Mouse (Mus musculus): Measurements from ENCODE around the gene Tomm34. TPM values are rescaled to one million over a fixed set of nuclear protein-coding genes. Genes with fewer than 3 reads are reported as not detected.

The Tomm34 gene
- polyA plus RNA-seq (2014; fragmentation: Nextera tagmentation; extraction: Ambion mirVana): 48.3 and 48.9 TPM in 2 replicates

DNA sequence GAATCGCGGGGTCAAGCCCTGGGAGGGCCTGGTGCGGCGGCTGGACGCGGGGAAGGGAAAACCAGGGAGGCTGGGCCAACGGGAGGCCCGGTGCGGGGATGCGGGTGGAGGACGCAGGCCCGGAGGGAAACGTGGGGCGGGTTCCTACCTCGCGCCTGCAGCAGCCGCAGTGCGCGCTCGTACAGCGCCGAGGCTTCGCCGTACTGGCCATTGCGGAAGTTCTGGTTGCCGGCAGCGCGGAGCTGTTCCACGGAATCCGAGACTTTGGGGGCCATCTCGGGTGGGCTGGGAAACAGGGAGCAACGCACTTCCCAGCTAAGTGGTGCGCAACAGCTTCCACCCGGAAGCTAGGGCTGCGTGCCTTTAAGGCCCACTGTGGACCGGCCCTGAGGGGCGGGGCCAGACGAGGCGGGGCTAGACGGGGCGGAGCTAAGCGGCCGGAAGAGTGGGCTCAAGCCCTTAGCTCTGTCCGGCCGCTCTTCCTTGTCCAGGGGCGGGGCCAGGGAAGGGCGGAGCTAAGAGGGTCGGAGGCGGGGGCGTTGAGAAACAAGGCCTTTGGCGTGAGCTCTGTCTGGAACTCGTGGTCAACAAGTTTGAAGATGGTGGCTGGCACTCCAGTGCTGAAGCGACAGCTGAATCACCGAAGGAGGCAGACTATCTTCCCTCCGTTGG, at the start of gene Tomm34:
Tomm34 (minus strand) TSS at position 405 of the 672 bp plus-strand sequence.
- peak; percentile 93 for ATAC-seq (ENCODE audit: low FRiP score)
- peaks cover 9% of the 10 kb centered on the region; the same call in 1 of the 2 replicates for H3K36me3 ChIP-seq (replicated peaks; ENCODE audit: control insufficient read depth, insufficient read depth)
- H3K9ac ChIP-seq: peak within 1 kb of the TSS; percentile 85
- H3K4me3 ChIP-seq (replicated peaks; ENCODE audit: low read length): peak within 1 kb of the TSS; percentile 95
- H3K27ac ChIP-seq: peak within 1 kb of the TSS; percentile 85
- peak; percentile 95 for DNase-seq (ENCODE audit: low spot score)
- WGBS: under 1% methylated on average over 43 of the region's 55 CpGs
- no peaks in the 10 kb centered on the region for H3K9me3 ChIP-seq (ENCODE audit: control insufficient read depth, low read length)
- H3K4me2 ChIP-seq (replicated peaks): peak within 1 kb of the TSS; percentile 88
- no peaks in the 10 kb centered on the region for H3K27me3 ChIP-seq (ENCODE audit: control insufficient read depth, insufficient read depth, low read length)
- H3K4me1 ChIP-seq (replicated peaks; ENCODE audit: control insufficient read depth, insufficient read depth, low read length): peaks cover 19% of the 10 kb centered on the region

DNA sequence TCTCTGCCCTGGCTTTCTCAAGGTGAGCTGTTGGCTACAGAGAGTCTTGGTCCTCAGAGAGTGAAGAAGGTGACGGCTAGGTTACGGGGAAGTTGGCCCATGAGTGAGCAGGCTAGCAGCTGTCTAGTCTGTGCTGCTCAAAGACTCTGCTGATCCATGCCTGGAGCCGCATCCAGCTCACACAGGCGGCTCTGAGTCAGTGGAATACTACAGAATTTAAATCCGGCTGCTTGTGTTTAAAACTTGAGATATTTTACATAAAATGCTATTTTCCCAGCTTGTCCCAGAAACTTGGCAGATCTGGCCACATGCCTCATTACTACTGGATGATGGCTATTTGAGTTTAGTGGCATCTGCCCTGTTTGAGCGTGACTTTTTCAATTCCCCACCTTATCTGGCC, 48.5 kb upstream of the Tomm34 start:
- Histone ChIP-seq H3K4me1 (replicated peaks; ENCODE audit: control insufficient read depth, insufficient read depth, low read length) (no peaks in the 10 kb centered on the region), H3K4me3 (replicated peaks; ENCODE audit: low read length) (no peak overlapping the region), H3K9me3 (ENCODE audit: control insufficient read depth, low read length) (no peaks in the 10 kb centered on the region), H3K27me3 (ENCODE audit: control insufficient read depth, insufficient read depth, low read length) (no peaks in the 10 kb centered on the region), H3K36me3 (replicated peaks; ENCODE audit: control insufficient read depth, insufficient read depth) (peaks cover 58% of the 10 kb centered on the region), H3K4me2 (replicated peaks) (no peak overlapping the region), H3K9ac (no peak overlapping the region), H3K27ac (no peak overlapping the region)
- ATAC-seq (ENCODE audit: low FRiP score) (no peak), DNase-seq (ENCODE audit: low spot score) (no peak)
- WGBS: 96% methylated on average over 6 of the region's 6 CpGs

DNA sequence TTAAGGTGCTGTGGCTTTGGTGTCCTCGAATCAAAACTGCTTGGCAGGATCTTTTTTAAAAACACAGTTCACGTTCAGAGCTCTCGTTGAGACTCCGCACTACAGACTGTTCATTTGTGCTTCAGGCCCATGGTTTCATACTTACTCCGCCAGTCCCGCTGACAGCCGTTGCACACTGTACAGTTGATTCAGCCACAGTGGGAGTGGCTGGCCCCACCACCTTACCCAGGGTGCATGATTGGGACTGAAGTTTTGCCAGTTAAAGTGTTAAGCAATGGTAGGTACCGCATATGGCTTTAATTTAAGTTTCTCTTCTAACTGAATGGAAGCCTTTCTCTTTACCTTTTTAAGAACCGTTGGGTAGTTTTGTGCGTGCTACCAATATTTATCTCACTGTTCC, 44.6 kb upstream of the Tomm34 start:
- 94% methylated on average over 10 of the region's 10 CpGs for WGBS
- no peak for DNase-seq (ENCODE audit: low spot score)
- Histone ChIP-seq H3K4me2 (replicated peaks) (no peak overlapping the region), H3K4me3 (replicated peaks; ENCODE audit: low read length) (no peak overlapping the region), H3K4me1 (replicated peaks; ENCODE audit: control insufficient read depth, insufficient read depth, low read length) (no peaks in the 10 kb centered on the region), H3K27ac (no peak overlapping the region), H3K9me3 (ENCODE audit: control insufficient read depth, low read length) (no peaks in the 10 kb centered on the region), H3K27me3 (ENCODE audit: control insufficient read depth, insufficient read depth, low read length) (no peaks in the 10 kb centered on the region), H3K9ac (no peak overlapping the region), H3K36me3 (replicated peaks; ENCODE audit: control insufficient read depth, insufficient read depth) (peaks cover 43% of the 10 kb centered on the region)
- ATAC-seq (ENCODE audit: low FRiP score): no peak

DNA sequence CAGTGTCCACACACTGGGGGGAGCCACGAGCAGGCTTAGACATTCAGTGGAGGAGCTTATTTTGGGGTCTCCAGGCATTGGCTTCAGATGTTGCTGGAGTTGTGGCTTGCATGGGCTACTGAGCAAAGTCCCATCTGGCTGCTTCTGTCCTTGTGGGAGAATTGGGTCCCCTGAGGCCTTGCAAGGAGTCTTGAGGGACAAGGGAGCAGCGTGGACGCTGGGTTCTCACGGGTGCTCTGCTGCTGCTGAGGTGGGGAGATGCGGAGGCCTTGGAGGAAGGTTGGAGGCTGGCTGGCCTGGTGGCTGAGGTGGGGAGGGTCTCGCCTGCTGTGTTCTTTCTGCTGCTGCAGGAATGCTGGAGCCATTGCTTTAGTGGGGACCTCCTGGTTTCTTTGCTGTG, 43.1 kb upstream of the Tomm34 start:
- WGBS: 94% methylated on average over 6 of the region's 6 CpGs
- ATAC-seq (ENCODE audit: low FRiP score) (no peak), DNase-seq (ENCODE audit: low spot score) (no peak)
- Histone ChIP-seq H3K9me3 (ENCODE audit: control insufficient read depth, low read length) (no peaks in the 10 kb centered on the region), H3K27ac (no peak overlapping the region), H3K9ac (no peak overlapping the region), H3K4me2 (replicated peaks) (no peak overlapping the region), H3K36me3 (replicated peaks; ENCODE audit: control insufficient read depth, insufficient read depth) (peaks cover 35% of the 10 kb centered on the region), H3K4me1 (replicated peaks; ENCODE audit: control insufficient read depth, insufficient read depth, low read length) (no peaks in the 10 kb centered on the region), H3K27me3 (ENCODE audit: control insufficient read depth, insufficient read depth, low read length) (no peaks in the 10 kb centered on the region), H3K4me3 (replicated peaks; ENCODE audit: low read length) (no peak overlapping the region)

DNA sequence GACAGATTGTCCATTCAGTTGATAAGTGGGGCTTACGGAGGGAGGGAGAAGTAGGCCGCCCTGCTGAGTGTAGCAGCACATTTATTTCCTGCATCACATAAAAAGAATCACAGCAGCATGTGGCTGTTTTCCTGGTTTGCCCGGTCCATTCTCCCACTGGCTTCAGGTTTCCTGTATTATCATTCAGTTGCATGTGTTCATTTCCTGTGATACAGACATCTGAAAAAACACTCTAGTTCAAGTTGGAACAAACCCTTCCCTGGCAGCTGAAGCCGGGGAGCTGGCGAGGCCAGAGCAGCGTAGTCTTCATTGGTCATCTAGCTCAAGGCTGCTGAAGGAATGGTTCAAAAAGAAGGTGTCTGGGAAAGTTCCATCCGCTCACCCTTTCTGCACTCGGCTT, 40.6 kb upstream of the Tomm34 start:
- no peak for DNase-seq (ENCODE audit: low spot score)
- no peak for ATAC-seq (ENCODE audit: low FRiP score)
- H3K4me3 ChIP-seq (replicated peaks; ENCODE audit: low read length): no peak overlapping the region
- H3K27me3 ChIP-seq (ENCODE audit: control insufficient read depth, insufficient read depth, low read length): no peaks in the 10 kb centered on the region
- 95% methylated on average over 8 of the region's 8 CpGs for WGBS
- H3K9me3 ChIP-seq (ENCODE audit: control insufficient read depth, low read length): no peaks in the 10 kb centered on the region
- H3K36me3 ChIP-seq (replicated peaks; ENCODE audit: control insufficient read depth, insufficient read depth): peaks cover 38% of the 10 kb centered on the region
- H3K27ac ChIP-seq: no peak overlapping the region
- no peak overlapping the region for H3K9ac ChIP-seq
- no peaks in the 10 kb centered on the region for H3K4me1 ChIP-seq (replicated peaks; ENCODE audit: control insufficient read depth, insufficient read depth, low read length)
- no peak overlapping the region for H3K4me2 ChIP-seq (replicated peaks)

DNA sequence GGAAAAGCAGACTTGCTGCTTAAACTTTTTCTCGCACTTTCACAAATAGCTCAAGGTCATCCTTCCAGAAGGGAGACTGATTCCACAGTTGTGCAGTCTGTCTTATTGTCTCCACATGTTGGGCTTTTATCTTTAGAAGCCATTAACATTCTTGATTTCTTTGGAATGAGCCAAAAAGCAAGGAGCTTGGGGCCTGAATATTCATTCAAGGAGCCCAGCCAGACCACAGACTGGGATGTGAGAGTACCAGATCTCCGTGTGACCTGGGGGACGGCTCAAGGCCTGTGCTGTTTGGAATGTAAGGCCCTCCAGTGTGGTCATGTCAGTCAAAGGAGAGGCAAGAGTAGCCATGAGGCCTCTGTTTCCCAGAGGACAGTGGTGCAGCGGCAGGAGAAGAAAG, 37.5 kb upstream of the Tomm34 start:
- H3K4me1 ChIP-seq (replicated peaks; ENCODE audit: control insufficient read depth, insufficient read depth, low read length): no peaks in the 10 kb centered on the region
- 58% methylated on average over 4 of the region's 4 CpGs for WGBS
- no peak overlapping the region for H3K4me2 ChIP-seq (replicated peaks)

DNA sequence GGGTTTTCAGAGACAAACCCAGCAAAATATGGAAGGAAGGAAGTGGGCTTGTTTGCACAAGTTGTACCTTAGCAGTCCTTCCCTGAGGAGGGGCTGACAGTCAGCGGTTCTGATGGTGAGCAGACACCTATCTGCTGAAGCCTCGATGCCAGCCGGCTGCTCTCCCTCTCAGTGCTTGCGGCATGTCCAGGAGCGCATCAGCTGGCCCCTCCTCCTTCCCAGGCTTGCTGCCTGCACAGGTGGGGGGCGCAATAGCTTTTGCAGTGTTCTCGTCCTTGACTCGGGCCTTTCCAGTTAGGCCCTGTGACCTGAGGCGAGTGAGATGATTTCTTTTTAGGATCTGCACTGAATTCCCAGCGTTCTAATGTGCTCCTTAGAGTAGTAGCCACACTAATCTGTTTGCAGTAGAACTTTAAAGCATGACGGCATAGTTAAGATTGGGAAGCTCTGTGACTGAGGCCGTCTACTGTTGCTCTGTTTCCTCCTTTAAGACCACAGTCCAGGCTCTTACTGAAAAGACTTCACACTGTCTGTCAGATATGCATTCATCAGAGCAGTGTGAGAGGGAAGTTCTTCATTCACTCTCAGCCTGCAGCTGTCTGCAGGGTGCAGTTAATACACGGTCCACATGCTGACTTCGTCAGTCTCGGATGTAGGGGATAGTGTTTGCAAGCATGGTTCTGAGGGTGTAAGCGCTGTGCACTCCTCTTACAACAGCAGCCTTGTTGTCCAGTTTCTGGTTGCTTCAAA, 36.3 kb upstream of the Tomm34 start:
- no peaks in the 10 kb centered on the region for H3K9me3 ChIP-seq (ENCODE audit: control insufficient read depth, low read length)
- H3K36me3 ChIP-seq (replicated peaks; ENCODE audit: control insufficient read depth, insufficient read depth): peaks cover 52% of the 10 kb centered on the region
- DNase-seq (ENCODE audit: low spot score) (no peak), ATAC-seq (ENCODE audit: low FRiP score) (no peak)
- WGBS: 74% methylated on average over 16 of the region's 16 CpGs
- no peak overlapping the region for H3K4me2 ChIP-seq (replicated peaks)
- H3K9ac ChIP-seq: no peak overlapping the region
- H3K4me1 ChIP-seq (replicated peaks; ENCODE audit: control insufficient read depth, insufficient read depth, low read length): no peaks in the 10 kb centered on the region
- no peak overlapping the region for H3K27ac ChIP-seq
- no peaks in the 10 kb centered on the region for H3K27me3 ChIP-seq (ENCODE audit: control insufficient read depth, insufficient read depth, low read length)
- no peak overlapping the region for H3K4me3 ChIP-seq (replicated peaks; ENCODE audit: low read length)

More for the DNA sequence above, 37.5 kb upstream of the Tomm34 start:
- H3K27me3 ChIP-seq (ENCODE audit: control insufficient read depth, insufficient read depth, low read length): no peaks in the 10 kb centered on the region
- no peak overlapping the region for H3K9ac ChIP-seq
- peaks cover 52% of the 10 kb centered on the region for H3K36me3 ChIP-seq (replicated peaks; ENCODE audit: control insufficient read depth, insufficient read depth)
- no peak overlapping the region for H3K4me3 ChIP-seq (replicated peaks; ENCODE audit: low read length)
- no peak overlapping the region for H3K27ac ChIP-seq
- no peaks in the 10 kb centered on the region for H3K9me3 ChIP-seq (ENCODE audit: control insufficient read depth, low read length)
- DNase-seq (ENCODE audit: low spot score) (no peak), ATAC-seq (ENCODE audit: low FRiP score) (no peak)

DNA sequence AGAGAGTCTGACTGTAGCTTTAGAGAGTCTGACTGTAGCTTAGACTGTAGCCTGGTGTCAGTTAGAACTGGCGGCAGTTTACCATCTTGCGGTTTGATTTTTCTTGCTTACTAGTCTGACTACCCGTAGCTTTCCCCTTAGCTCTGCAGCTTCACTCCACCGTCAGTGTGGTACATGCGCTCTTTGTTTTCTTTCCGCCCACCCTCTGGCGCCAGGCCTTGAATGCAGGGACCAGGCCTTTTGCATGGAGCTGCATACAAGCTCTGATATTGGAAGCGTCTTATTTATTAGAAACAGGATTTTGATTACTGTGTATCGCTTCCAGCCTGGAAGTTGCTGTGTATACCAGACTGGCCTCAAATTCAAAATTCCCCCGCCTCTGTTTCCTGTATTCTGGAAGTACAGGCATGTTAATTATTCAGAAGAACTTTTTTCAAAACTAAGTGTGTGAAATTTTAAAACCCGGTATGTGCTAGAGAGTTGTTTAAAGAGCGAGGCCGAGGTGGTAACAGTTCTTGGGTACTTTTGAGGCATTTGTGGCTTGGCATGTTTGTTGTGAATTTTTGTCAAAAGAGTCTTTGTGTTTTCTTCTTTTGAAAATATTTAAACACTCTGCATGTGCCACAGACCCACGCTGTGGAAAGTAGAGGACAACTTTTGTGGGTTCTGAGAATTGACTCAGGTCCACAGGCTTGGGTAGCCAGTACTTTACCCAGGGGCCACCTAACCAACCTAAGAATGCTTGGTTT, 35.5 kb upstream of the Tomm34 start:
- H3K36me3 ChIP-seq (replicated peaks; ENCODE audit: control insufficient read depth, insufficient read depth): peaks cover 55% of the 10 kb centered on the region
- no peak for DNase-seq (ENCODE audit: low spot score)
- no peak for ATAC-seq (ENCODE audit: low FRiP score)
- no peak overlapping the region for H3K4me3 ChIP-seq (replicated peaks; ENCODE audit: low read length)
- H3K4me2 ChIP-seq (replicated peaks): no peak overlapping the region
- H3K27me3 ChIP-seq (ENCODE audit: control insufficient read depth, insufficient read depth, low read length): no peaks in the 10 kb centered on the region
- no peaks in the 10 kb centered on the region for H3K4me1 ChIP-seq (replicated peaks; ENCODE audit: control insufficient read depth, insufficient read depth, low read length)
- H3K9me3 ChIP-seq (ENCODE audit: control insufficient read depth, low read length): no peaks in the 10 kb centered on the region
- H3K9ac ChIP-seq: no peak overlapping the region
- 83% methylated on average over 14 of the region's 14 CpGs for WGBS
- no peak overlapping the region for H3K27ac ChIP-seq

DNA sequence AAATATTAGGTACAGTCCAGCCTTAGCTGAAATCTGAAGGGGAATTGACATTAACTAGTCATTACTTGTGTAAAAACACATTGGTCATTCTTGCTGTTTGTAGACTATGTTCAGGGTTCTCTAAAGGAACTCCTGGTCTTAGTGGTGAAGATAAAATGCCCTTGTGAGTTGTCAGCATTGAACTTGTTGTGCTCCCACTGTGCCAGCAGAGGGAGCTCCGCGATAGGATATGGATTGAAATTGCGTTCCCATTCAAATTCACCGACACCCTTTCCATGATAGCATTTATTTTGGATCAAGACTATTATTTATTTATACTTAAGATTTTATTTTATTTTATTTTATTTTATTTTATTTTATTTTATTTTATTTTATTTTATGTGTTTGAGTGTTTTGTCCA, 32.5 kb upstream of the Tomm34 start:
- Histone ChIP-seq H3K4me2 (replicated peaks) (no peak overlapping the region), H3K27ac (no peak overlapping the region), H3K4me3 (replicated peaks; ENCODE audit: low read length) (no peak overlapping the region), H3K4me1 (replicated peaks; ENCODE audit: control insufficient read depth, insufficient read depth, low read length) (no peaks in the 10 kb centered on the region), H3K27me3 (ENCODE audit: control insufficient read depth, insufficient read depth, low read length) (no peaks in the 10 kb centered on the region), H3K9me3 (ENCODE audit: control insufficient read depth, low read length) (no peaks in the 10 kb centered on the region), H3K9ac (no peak overlapping the region), H3K36me3 (replicated peaks; ENCODE audit: control insufficient read depth, insufficient read depth) (peaks cover 68% of the 10 kb centered on the region)
- DNase-seq (ENCODE audit: low spot score): peak; percentile 78
- WGBS: 37% methylated on average over 4 of the region's 4 CpGs
- no peak for ATAC-seq (ENCODE audit: low FRiP score)
